Mouse (Mus musculus) spleen, adult 2 months (tissue): Measurements from ENCODE around the gene Poldip2.

Experiments used
- CTCF ChIP-seq: fragments of 200-500 bp; IDR thresholded peaks from 2 replicates; pipeline ENCODE4 v1.5.1; 2011; ENCODE audit warnings: mild to moderate bottlenecking, inconsistent platforms; ENCODE audit not compliant: insufficient read depth, insufficient read length, insufficient replicate concordance; ENCODE audit errors: extremely low read depth
- POLR2A ChIP-seq: fragments of 200-500 bp; IDR thresholded peaks from 2 replicates; pipeline ENCODE4 v1.6.1; 2011; ENCODE audit warnings: low read depth, low read length, inconsistent platforms

GRCm38 (mm10) chr11:78524838-78525237, 12.8 kb downstream of the Poldip2 start:
- TF ChIP-seq POLR2A = no peak
- no peak for TF ChIP-seq CTCF
